Mouse (Mus musculus): ENCODE measurements around the gene Ikzf1. TPM values are rescaled to one million over a fixed set of nuclear protein-coding genes. Genes with fewer than 3 reads are reported as not detected.

Gene Ikzf1
- polyA plus RNA-seq, 1 experiment from 2014 or later: 0.99 TPM

DNA sequence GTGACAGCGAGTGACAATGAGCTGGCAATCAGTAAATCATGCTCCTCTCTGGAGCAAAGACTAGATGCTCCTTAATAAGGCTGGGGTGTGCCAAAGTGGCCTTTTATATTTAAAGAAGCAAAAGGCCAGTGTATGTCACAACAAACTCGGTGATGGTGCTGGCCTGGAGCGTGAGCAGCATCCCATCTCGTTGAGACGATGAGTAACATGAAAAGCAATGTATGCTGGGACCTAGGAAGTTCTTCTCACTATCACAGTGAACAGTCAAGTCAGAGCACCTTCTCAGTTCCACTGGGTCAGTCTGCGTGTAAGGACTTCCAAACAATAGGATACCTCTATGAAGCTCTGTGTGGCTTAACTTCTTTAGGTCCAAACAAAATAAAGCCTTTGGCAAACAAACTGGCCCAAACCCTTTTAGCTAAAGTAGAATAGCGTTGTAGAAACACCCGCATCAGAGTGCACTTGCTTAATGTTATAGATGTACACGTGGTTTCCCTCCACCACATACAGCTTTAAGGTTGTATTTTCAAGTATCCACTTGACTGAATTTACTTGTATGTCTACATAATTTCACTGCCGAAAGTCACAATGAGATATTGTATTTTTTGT is 7.9 kb downstream of the Ikzf1 start:
- Histone ChIP-seq H3K9ac (no peak overlapping the region), H3K4me1 (no peaks in the 10 kb centered on the region), H3K4me2 (replicated peaks) (no peak overlapping the region), H3K4me3 (no peak overlapping the region), H3K9me3 (no peaks in the 10 kb centered on the region), H3K27ac (no peak overlapping the region), H3K36me3 (no peaks in the 10 kb centered on the region), H3K27me3 (replicated peaks) (0 out of 2 replicates have a peak, but pooled peaks cover 3% of the 10 kb centered on the region)
- ATAC-seq (ENCODE audit: low FRiP score, low read depth): no peak
- WGBS: 95% methylated on average over 10 of the region's 10 CpGs

DNA sequence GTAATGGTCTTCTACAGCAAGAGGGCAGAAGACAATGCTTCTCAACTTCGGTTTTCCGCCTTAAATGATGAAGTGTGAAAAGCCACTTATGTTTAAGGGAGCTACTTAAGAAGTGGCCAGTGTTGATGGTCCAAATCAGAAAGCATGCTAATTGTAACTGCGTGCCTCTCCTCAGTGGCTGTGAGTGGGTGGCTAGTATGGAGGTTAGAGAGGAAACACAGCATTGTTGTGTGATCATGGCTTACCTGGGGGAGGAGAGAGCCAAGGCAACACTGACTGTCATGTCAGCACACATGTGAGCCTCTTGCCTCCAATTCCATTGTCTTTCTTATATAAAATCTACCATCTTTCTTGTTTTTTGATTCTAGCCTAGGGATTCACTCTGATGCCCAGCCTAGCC is 8.6 kb downstream of the Ikzf1 start:
- Histone ChIP-seq H3K27me3 (replicated peaks) (no peaks in the 10 kb centered on the region), H3K9me3 (no peaks in the 10 kb centered on the region), H3K4me3 (no peak overlapping the region), H3K9ac (no peak overlapping the region), H3K4me2 (replicated peaks) (no peak overlapping the region), H3K36me3 (no peaks in the 10 kb centered on the region), H3K4me1 (no peaks in the 10 kb centered on the region), H3K27ac (no peak overlapping the region)
- ATAC-seq (ENCODE audit: low FRiP score, low read depth): no peak
- WGBS: 90% methylated on average over 3 of the region's 3 CpGs

DNA sequence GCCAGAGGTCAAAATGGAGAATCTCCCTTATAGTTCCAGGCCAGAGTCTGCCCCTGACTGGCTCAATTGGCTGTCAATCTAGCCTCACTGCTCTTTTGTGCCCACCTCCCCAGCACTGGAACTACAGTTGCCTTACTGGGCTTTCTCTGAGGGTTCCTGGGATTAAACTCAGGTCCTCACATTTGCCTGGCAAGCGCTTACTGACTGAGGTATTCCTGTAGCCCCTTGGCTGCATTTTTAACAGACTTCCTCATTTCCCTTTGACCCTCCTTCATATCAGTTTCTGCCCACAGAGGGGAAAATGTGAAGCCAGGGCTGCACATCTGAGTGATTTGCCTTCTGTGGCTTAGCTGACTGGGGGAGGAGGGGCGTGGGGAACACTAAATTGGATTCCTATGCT is 9.3 kb downstream of the Ikzf1 start:
- no peaks in the 10 kb centered on the region for H3K9me3 ChIP-seq
- no peaks in the 10 kb centered on the region for H3K4me1 ChIP-seq
- ATAC-seq (ENCODE audit: low FRiP score, low read depth): no peak
- no peaks in the 10 kb centered on the region for H3K27me3 ChIP-seq (replicated peaks)
- WGBS: 81% methylated on average over 2 of the region's 2 CpGs
- no peaks in the 10 kb centered on the region for H3K36me3 ChIP-seq
- no peak overlapping the region for H3K4me3 ChIP-seq
- H3K27ac ChIP-seq: no peak overlapping the region
- H3K9ac ChIP-seq: no peak overlapping the region
- no peak overlapping the region for H3K4me2 ChIP-seq (replicated peaks)

DNA sequence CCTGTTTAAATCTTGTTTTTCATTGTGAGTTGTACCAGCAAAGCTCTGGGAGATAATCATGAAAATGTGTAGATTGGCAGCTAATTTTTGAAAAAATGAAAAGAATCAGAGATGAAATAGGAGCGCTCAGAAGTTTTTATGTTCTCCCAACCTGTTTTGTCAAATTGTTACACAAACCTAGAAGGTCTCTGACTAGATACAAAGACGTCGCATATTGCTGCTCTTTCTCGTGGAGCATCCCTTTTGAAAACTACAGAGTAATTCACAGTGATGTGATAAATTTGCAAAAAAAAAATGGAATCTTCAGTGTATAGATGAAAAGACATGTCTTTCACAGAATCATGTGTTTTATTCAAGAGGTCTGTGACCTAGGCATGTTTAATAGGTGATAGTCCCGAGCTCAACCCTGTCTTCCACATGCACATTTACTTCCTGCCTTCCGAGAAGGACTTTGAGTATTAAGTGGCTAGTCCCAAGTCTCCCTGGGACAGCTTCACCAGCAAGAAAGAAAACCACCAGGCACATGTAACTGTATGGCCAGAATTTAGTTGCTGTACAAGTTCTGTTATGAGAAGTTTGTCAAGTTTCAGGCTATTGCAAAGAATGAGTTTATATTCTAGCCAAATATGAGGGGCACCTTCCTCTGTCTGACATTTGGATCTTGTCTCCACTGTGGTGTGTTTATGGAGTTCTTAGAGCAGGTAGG is 9.8 kb downstream of the Ikzf1 start:
- Histone ChIP-seq H3K9me3 (no peaks in the 10 kb centered on the region), H3K9ac (no peak overlapping the region), H3K36me3 (no peaks in the 10 kb centered on the region), H3K4me1 (no peaks in the 10 kb centered on the region), H3K4me3 (no peak overlapping the region), H3K27me3 (replicated peaks) (no peaks in the 10 kb centered on the region), H3K27ac (no peak overlapping the region), H3K4me2 (replicated peaks) (no peak overlapping the region)
- WGBS: 87% methylated on average over 6 of the region's 6 CpGs
- ATAC-seq (ENCODE audit: low FRiP score, low read depth): no peak

DNA sequence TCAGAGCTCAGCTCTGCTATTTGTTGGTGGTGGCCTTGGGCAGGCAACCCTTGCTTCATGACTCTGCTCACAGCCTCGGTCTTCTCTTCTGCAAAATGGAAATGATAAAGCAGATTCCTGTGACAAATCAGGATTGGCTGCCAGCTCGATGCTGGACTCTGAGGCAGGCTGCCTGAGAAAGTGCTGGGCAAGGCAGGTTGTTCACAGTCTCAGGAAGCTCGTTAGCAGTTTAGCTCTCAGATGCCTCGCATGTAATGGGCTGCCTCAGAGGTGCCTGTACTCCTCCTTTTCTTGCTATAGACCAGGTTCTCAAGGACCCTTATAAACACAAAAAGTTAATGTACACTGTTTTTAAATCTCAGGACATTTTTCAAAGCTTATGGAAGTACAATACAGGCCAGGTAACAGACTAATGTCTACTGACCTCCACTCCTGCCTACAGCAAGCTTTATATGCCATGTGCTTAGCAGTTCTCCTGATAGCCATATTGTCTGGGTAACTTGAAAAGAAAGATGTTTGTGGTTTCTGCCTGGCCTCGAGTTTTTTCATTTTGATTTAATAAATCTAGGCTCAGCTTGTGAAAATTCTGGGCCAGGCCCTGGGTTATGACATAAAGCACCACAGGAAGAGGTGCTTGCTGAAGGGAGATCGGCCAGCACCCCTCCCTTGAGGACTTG is 10.5 kb downstream of the Ikzf1 start:
- ATAC-seq (ENCODE audit: low FRiP score, low read depth): no peak
- Histone ChIP-seq H3K27me3 (replicated peaks) (no peaks in the 10 kb centered on the region), H3K4me1 (no peaks in the 10 kb centered on the region), H3K4me3 (no peak overlapping the region), H3K9ac (no peak overlapping the region), H3K36me3 (no peaks in the 10 kb centered on the region), H3K9me3 (no peaks in the 10 kb centered on the region), H3K4me2 (replicated peaks) (no peak overlapping the region), H3K27ac (no peak overlapping the region)
- 67% methylated on average over 6 of the region's 6 CpGs for WGBS

DNA sequence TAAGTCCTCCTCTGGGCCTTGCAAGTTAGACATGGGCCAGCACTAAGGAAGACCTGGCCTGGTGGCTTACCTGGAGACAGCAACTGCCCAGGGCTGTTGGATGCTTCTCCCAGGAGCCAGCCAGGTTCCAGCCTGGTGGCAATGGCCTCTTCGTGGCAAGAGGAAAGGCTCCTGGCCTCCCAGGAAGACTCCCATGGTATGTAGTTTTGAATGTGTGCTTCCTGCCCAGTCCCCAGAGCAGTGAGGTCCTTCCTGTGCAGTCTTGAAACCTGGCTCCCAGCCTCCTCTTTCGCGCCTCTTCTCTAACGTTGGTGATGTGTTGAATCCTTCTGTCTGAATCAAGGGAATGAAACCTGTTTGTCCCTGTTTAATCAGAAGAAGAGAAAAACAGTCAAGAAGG is 11.1 kb downstream of the Ikzf1 start:
- no peaks in the 10 kb centered on the region for H3K27me3 ChIP-seq (replicated peaks)
- H3K36me3 ChIP-seq: no peaks in the 10 kb centered on the region
- WGBS: 88% methylated on average over 4 of the region's 4 CpGs
- H3K9ac ChIP-seq: no peak overlapping the region
- H3K27ac ChIP-seq: no peak overlapping the region
- no peaks in the 10 kb centered on the region for H3K9me3 ChIP-seq
- no peak for ATAC-seq (ENCODE audit: low FRiP score, low read depth)
- no peak overlapping the region for H3K4me2 ChIP-seq (replicated peaks)
- H3K4me3 ChIP-seq: no peak overlapping the region
- no peaks in the 10 kb centered on the region for H3K4me1 ChIP-seq

DNA sequence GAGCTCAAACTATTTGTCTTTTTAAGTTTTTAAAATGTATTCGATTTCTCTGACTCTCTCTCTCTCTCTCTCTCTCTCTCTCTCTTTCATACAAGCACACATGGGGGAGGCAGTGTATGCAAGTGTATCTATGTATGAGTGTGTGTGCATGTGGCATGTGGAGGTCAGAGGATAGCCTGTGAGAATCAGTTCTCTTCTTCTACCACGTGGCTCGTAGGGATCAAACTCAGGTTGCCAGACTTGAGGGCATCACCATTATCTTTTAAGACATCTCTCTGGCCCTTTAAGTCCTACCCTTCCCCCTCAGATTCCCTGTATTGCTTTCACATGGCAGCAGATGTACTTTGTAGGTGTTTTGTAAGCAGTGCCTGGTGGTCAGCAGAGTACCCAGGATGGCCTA is 12.0 kb downstream of the Ikzf1 start:
- Histone ChIP-seq H3K27ac (no peak overlapping the region), H3K9ac (no peak overlapping the region)

DNA sequence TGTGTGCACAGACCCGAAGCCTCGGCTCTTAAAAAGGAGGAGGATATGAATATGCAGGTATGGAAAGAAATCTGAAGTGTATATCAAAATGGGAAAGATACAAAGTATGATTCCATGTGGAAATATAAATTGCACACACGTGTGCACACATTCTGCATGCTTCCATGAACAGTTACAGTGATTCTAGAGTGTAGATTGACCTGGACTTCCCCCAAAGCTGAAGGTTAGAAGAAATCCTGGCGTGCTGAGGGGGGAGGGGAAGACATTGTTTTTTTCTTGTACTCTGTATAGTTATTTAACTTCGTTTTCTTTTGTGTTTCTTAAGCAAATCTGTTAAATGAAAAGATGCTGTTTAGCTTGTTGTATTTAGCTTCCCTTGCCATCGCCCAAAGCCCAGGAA is 16.6 kb downstream of the Ikzf1 start:
- Histone ChIP-seq H3K4me1 (no peaks in the 10 kb centered on the region), H3K9me3 (no peaks in the 10 kb centered on the region)

More for the DNA sequence above, 12.0 kb downstream of the Ikzf1 start:
- Histone ChIP-seq H3K9me3 (no peaks in the 10 kb centered on the region), H3K4me3 (no peak overlapping the region), H3K36me3 (no peaks in the 10 kb centered on the region), H3K4me2 (replicated peaks) (no peak overlapping the region), H3K27me3 (replicated peaks) (no peaks in the 10 kb centered on the region), H3K4me1 (no peaks in the 10 kb centered on the region)
- 83% methylated on average over 3 of the region's 3 CpGs for WGBS
- ATAC-seq (ENCODE audit: low FRiP score, low read depth): no peak

DNA sequence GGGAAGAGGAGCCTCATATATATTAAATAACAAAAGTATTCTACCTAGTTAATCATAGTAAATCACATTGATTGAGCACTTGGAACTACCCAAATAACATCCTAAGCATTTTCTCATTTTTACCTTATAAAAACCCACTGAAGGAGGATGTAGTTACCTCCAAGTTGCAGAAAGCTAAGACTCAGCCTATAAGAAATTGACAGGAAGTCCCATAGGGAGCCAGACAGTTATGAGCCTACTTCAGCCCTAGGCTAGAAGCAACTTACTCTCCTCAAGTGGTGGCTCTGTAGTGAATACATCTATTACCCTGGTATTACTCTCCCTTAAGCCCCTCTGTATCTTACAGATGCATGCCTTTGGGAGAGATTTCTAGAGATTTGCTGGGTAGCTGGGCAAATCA is 19.0 kb downstream of the Ikzf1 start:
- Histone ChIP-seq H3K9ac (no peak overlapping the region), H3K9me3 (no peaks in the 10 kb centered on the region), H3K4me3 (no peak overlapping the region)

More for the DNA sequence above, 16.6 kb downstream of the Ikzf1 start:
- ATAC-seq (ENCODE audit: low FRiP score, low read depth): no peak
- no peaks in the 10 kb centered on the region for H3K27me3 ChIP-seq (replicated peaks)
- no peak overlapping the region for H3K4me2 ChIP-seq (replicated peaks)
- no peak overlapping the region for H3K4me3 ChIP-seq
- H3K9ac ChIP-seq: no peak overlapping the region
- no peak overlapping the region for H3K27ac ChIP-seq
- no peaks in the 10 kb centered on the region for H3K36me3 ChIP-seq
- WGBS: 78% methylated on average over 6 of the region's 6 CpGs

DNA sequence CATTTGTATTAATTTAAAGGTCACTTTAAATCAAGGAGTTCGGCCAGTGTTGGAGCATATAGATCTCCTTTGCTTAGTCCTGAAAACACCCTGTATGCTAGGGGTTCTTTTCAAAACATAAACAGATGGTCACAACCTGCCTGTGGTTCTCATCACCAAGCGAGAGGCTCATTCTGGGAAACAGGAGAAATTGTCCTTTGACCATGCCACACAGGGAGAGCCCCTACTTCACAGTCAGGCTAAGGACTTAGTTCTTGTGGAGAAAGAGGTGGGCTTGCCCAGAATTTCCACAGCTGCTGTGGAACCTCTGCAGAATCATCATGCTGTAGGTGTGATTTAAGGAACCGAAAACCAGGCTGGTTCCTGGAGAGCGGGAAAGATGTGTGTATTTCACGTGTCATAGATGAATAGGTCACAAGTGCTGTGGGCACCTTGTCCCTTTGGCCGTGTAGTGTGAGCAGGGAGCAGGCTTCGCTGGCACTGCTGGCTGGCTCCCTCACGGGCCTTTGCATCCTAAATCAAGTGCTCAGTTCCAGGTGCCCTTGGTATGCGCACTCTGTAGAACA is 23.4 kb downstream of the Ikzf1 start:
- no peaks in the 10 kb centered on the region for H3K4me1 ChIP-seq
- H3K27ac ChIP-seq: no peak overlapping the region
- H3K9me3 ChIP-seq: no peaks in the 10 kb centered on the region
- H3K4me2 ChIP-seq (replicated peaks): no peak overlapping the region
- no peaks in the 10 kb centered on the region for H3K27me3 ChIP-seq (replicated peaks)
- 90% methylated on average over 9 of the region's 9 CpGs for WGBS
- no peak for ATAC-seq (ENCODE audit: low FRiP score, low read depth)
- no peak overlapping the region for H3K4me3 ChIP-seq
- no peak overlapping the region for H3K9ac ChIP-seq
- H3K36me3 ChIP-seq: no peaks in the 10 kb centered on the region

More for the DNA sequence above, 19.0 kb downstream of the Ikzf1 start:
- Histone ChIP-seq H3K27ac (no peak overlapping the region), H3K4me1 (no peaks in the 10 kb centered on the region), H3K27me3 (replicated peaks) (no peaks in the 10 kb centered on the region), H3K36me3 (no peaks in the 10 kb centered on the region), H3K4me2 (replicated peaks) (no peak overlapping the region)
- no peak for ATAC-seq (ENCODE audit: low FRiP score, low read depth)

DNA sequence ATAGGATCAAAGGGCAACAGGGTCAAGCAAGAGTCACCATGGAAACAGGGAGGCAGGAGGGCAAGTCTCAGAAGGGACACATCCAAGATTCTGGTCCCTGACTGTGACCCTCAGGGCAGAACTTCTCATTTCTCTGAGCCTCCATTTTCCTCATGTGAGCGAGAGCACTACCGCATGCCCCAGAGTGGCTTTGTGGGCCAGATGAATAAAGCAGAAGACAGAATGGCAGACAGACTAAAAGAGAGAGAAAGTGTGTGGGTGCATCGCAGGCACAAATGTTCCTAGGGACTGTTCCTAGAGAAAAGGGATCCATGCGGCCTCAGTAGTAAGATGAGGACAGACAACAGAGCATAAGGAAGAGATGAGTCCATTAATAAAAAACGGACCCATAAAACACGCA is 24.5 kb downstream of the Ikzf1 start:
- H3K4me3 ChIP-seq: no peak overlapping the region
- H3K27me3 ChIP-seq (replicated peaks): no peaks in the 10 kb centered on the region
- no peaks in the 10 kb centered on the region for H3K4me1 ChIP-seq
- WGBS: 92% methylated on average over 6 of the region's 6 CpGs
- H3K27ac ChIP-seq: no peak overlapping the region
- no peak for ATAC-seq (ENCODE audit: low FRiP score, low read depth)
- no peaks in the 10 kb centered on the region for H3K36me3 ChIP-seq
- no peak overlapping the region for H3K9ac ChIP-seq
- H3K9me3 ChIP-seq: no peaks in the 10 kb centered on the region
- H3K4me2 ChIP-seq (replicated peaks): no peak overlapping the region

DNA sequence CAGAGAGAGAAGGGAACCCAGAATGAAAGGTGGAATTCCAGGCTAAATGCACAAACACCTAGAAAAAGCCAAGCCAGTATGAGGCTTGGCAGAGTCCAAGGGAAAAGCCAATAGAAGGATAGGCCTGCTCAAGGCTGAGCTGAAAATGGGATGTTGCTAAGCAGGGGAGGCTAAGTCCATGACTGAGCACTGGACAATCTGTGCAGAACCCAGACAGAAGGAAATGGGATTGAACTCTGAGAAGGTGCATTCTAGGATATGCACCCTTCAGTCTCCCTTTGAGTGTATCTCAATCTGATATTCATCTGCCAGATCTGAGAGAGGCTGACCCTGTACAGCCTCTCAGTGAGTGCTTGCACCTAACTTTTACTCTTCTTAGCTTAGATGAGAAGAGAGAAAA is 25.9 kb downstream of the Ikzf1 start:
- no peak for ATAC-seq (ENCODE audit: low FRiP score, low read depth)

More for the DNA sequence above, 25.9 kb downstream of the Ikzf1 start:
- H3K9ac ChIP-seq: no peak overlapping the region
- H3K9me3 ChIP-seq: no peaks in the 10 kb centered on the region
- no peak overlapping the region for H3K4me2 ChIP-seq (replicated peaks)
- H3K4me1 ChIP-seq: no peaks in the 10 kb centered on the region
- H3K36me3 ChIP-seq: no peaks in the 10 kb centered on the region
- no peaks in the 10 kb centered on the region for H3K27me3 ChIP-seq (replicated peaks)
- no peak overlapping the region for H3K27ac ChIP-seq
- H3K4me3 ChIP-seq: no peak overlapping the region

Measured in neural tube, embryonic 12.5 days (tissue).